Mouse (Mus musculus) retina, postnatal 1 day (tissue): ENCODE results near the gene Vmn1r231.

ENCODE experiments used
- DNase-seq: peaks from one replicate; pipeline ENCODE4 v3.0.0-alpha.2; 2012

The Vmn1r231 gene

GRCm38 (mm10) chr17:20904991-20905390 is at the start of gene Vmn1r231:
Vmn1r231 (minus strand) TSS chr17:20905091.
- no peak for DNase-seq

GRCm38 (mm10) chr17:20946636-20947035 is 41.7 kb upstream of the Vmn1r231 start:
- no peak for DNase-seq

GRCm38 (mm10) chr17:20946026-20946565 is 41.2 kb upstream of the Vmn1r231 start:
- no peak for DNase-seq

- DNase-seq = peak; percentile 100
These were observed 40.3 kb upstream of the Vmn1r231 start, which contains the start of gene Ppp2r1a for GRCm38 (mm10) chr17:20944985-20945891. Ppp2r1a (plus strand) TSS chr17:20945311.

- peak; percentile 27 for DNase-seq
These were observed 39.3 kb upstream of the Vmn1r231 start for GRCm38 (mm10) chr17:20944226-20944625.

GRCm38 (mm10) chr17:20919614-20920013 is 14.7 kb upstream of the Vmn1r231 start, which contains the start of gene Vmn1r232:
Vmn1r232 (minus strand) TSS chr17:20919714.
- no peak for DNase-seq

GRCm38 (mm10) chr17:20840144-20840543 is 64.7 kb downstream of the Vmn1r231 start, which contains the start of gene Vmn1r230:
Vmn1r230 (plus strand) TSS chr17:20840444.
- no peak for DNase-seq
